Mouse (Mus musculus) heart, adult 2 months (tissue): ENCODE measurements at regions not wholly inside any gene's neighbourhood (a gene's known extent, or its start where the extent isn't known, plus 50 kb on each side); places are given as distances from the start of the nearest gene placed in this dataset.

Experiments
- CTCF ChIP-seq: fragments of 200-600 bp; IDR thresholded peaks from 2 replicates; pipeline ENCODE4 v1.8.1; 2022; ENCODE audit warnings: antibody characterized with exemption, mild to moderate bottlenecking, moderate library complexity
- EP300 ChIP-seq: fragments of 200-500 bp; IDR thresholded peaks from 2 replicates; pipeline ENCODE4 v1.6.1; 2011; ENCODE audit warnings: low read depth, low read length, control low read depth; ENCODE audit not compliant: insufficient read depth

- TF ChIP-seq CTCF (no peak), EP300 (no peak)
These were observed 850.5 kb downstream of the Epha4 start for GRCm38 (mm10) chr1:76664381-76664780.
